9 mouse cellular contexts compared by ENCODE assay signal in the genomic region with DNA sequence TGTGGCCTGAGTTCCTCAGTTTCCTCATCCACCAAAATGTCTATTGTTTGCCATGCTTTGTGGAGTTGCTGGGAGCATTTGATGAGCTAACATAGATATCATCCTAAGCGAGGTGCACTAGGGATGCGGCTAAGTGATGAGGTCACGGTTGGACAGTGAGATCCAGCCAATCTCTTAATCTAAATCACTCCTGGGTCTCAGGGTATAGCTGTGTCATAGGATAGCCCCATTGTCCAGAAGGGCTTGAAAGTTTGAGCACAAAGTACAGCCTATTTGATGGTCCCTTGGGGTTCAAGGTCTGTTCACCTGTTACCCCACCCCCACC. TPM values are rescaled to one million over a fixed set of nuclear protein-coding genes. Genes with fewer than 3 reads are reported as not detected.
DNase-seq lines count a peak whose midpoint lies in the region; ATAC-seq and TF ChIP-seq lines count a peak whose summit lies in the region.
"Had no signal": no experiment of that assay in that cellular context is flagged by ENCODE, and none has a peak within 500 bp of the region (broad histone marks: within the 10 kb centered on the region; RNA-seq: fewer than 3 reads in every experiment).

No protein-coding gene starts in this region.

- 91% methylated on average over 3 of the region's 3 CpGs for WGBS in liver, adult 2 months
- WGBS in forebrain, embryonic 14.5 days = 66% methylated on average over 3 of the region's 3 CpGs
- WGBS in limb, embryonic 12.5 days = 78% methylated on average over 3 of the region's 3 CpGs
- WGBS in neural tube, embryonic 14.5 days = 79% methylated on average over 3 of the region's 3 CpGs

- no peak for TF ChIP-seq POLR2A in liver, adult 2 months (IDR thresholded peaks at IDR 0.05; ENCODE audit: extremely low read depth, insufficient read depth, low read length)

- H3K9ac ChIP-seq in liver, adult 2 months (ENCODE audit: low read depth, low read length) = no peak overlapping the region
- H3K9ac ChIP-seq in forebrain, embryonic 14.5 days (ENCODE audit: low read length) = no peak overlapping the region
- H3K9ac ChIP-seq in limb, embryonic 12.5 days (replicated peaks) = no peak overlapping the region
- H3K9ac ChIP-seq in neural tube, embryonic 14.5 days (replicated peaks; ENCODE audit: low read depth, low read length) = no peak overlapping the region

- no peaks in the 10 kb centered on the region for H3K27me3 ChIP-seq in liver, adult 2 months (ENCODE audit: control insufficient read depth, insufficient read depth, low read length)
- peaks cover 20% of the 10 kb centered on the region for H3K27me3 ChIP-seq in forebrain, embryonic 14.5 days (replicated peaks; ENCODE audit: control insufficient read depth, insufficient read depth, low read length)
- peaks cover 23% of the 10 kb centered on the region for H3K27me3 ChIP-seq in limb, embryonic 12.5 days
- 0 out of 2 replicates have a peak, but pooled peaks cover 4% of the 10 kb centered on the region for H3K27me3 ChIP-seq in neural tube, embryonic 14.5 days (ENCODE audit: control insufficient read depth, insufficient read depth, low read length)

- H3K4me1 ChIP-seq in liver, adult 2 months (ENCODE audit: control insufficient read depth, insufficient read depth, low read length) = peaks cover 46% of the 10 kb centered on the region
- peaks cover 42% of the 10 kb centered on the region for H3K4me1 ChIP-seq in forebrain, embryonic 14.5 days (ENCODE audit: control insufficient read depth, insufficient read depth, low read length)
- H3K4me1 ChIP-seq in limb, embryonic 12.5 days (replicated peaks) = peaks cover 72% of the 10 kb centered on the region
- peaks cover 53% of the 10 kb centered on the region for H3K4me1 ChIP-seq in neural tube, embryonic 14.5 days (ENCODE audit: control insufficient read depth, insufficient read depth, low read length)

- no peak for TF ChIP-seq CTCF in liver, adult 2 months (IDR thresholded peaks at IDR 0.05; ENCODE audit: low read depth, low read length)

- H3K9me3 ChIP-seq in forebrain, embryonic 14.5 days (replicated peaks; ENCODE audit: control insufficient read depth, low read length) = no peaks in the 10 kb centered on the region
- no peaks in the 10 kb centered on the region for H3K9me3 ChIP-seq in limb, embryonic 12.5 days
- no peaks in the 10 kb centered on the region for H3K9me3 ChIP-seq in neural tube, embryonic 14.5 days (ENCODE audit: control insufficient read depth, low read length)
- H3K9me3 ChIP-seq: G1E had no signal

- no peak for DNase-seq in liver, adult 2 months (ENCODE audit: extremely low read depth, low read depth, low spot score)
- no peak for DNase-seq in liver
- no peak for DNase-seq in forebrain, embryonic 14.5 days (ENCODE audit: low spot score)
- DNase-seq in testis, postnatal 10 days (ENCODE audit: low spot score) = no peak
- no peak for DNase-seq in frontal cortex, postnatal 25 days (ENCODE audit: low spot score in 2 of 2)
- no peak for DNase-seq in spleen, postnatal 10 days (ENCODE audit: low spot score in 2 of 2)

- ATAC-seq in forebrain, embryonic 14.5 days = no peak
- no peak for ATAC-seq in limb, embryonic 12.5 days (ENCODE audit: insufficient number of reproducible peaks, insufficient read depth, low FRiP score, low TSS enrichment, low read depth)
- no peak for ATAC-seq in neural tube, embryonic 14.5 days (ENCODE audit: low read depth)

- H3K27ac ChIP-seq in liver, adult 2 months (replicated peaks; ENCODE audit: insufficient read depth, low read depth, low read length) = peak overlapping the region; percentile 57
- peak overlapping the region; percentile 65; the same call in 1 of the 2 replicates for H3K27ac ChIP-seq in forebrain, embryonic 14.5 days (ENCODE audit: low read depth, low read length)
- H3K27ac ChIP-seq in limb, embryonic 12.5 days = peak overlapping the region; percentile 97
- H3K27ac ChIP-seq in neural tube, embryonic 14.5 days (ENCODE audit: low read depth, low read length) = peak overlapping the region; percentile 79

- H3K4me3 ChIP-seq in liver, adult 2 months (ENCODE audit: insufficient read depth, low read depth, low read length) = no peak overlapping the region
- no peak overlapping the region for H3K4me3 ChIP-seq in forebrain, embryonic 14.5 days (ENCODE audit: low read depth, low read length)
- H3K4me3 ChIP-seq in limb, embryonic 12.5 days (replicated peaks) = peak overlapping the region; percentile 65
- no peak overlapping the region for H3K4me3 ChIP-seq in neural tube, embryonic 14.5 days (ENCODE audit: low read depth, low read length)

- H3K79me2 ChIP-seq in liver, adult 2 months (ENCODE audit: control insufficient read depth, insufficient read depth, low read length) = peaks cover 7% of the 10 kb centered on the region; the same call in 1 of the 2 replicates

- H3K4me2 ChIP-seq in forebrain, embryonic 14.5 days (ENCODE audit: low read length) = peak overlapping the region; percentile 97
- H3K4me2 ChIP-seq in limb, embryonic 12.5 days = peak overlapping the region; percentile 95
- H3K4me2 ChIP-seq in neural tube, embryonic 14.5 days (ENCODE audit: low read depth, low read length) = peak overlapping the region; percentile 92; the same call in 1 of the 2 replicates

- H3K36me3 ChIP-seq in liver, adult 2 months (ENCODE audit: control insufficient read depth, insufficient read depth, low read length) = no peaks in the 10 kb centered on the region; the same call in 1 of the 2 replicates
- H3K36me3 ChIP-seq in forebrain, embryonic 14.5 days (ENCODE audit: control insufficient read depth, insufficient read depth, low read length) = no peaks in the 10 kb centered on the region
- H3K36me3 ChIP-seq in limb, embryonic 12.5 days = peaks cover 16% of the 10 kb centered on the region
- no peaks in the 10 kb centered on the region for H3K36me3 ChIP-seq in neural tube, embryonic 14.5 days (ENCODE audit: control insufficient read depth, insufficient read depth, low read length)

RNA-seq across cellular contexts. Expression of a gene that starts 0.5 kb away (rescaled TPM):
- 2.3 and 2.8 TPM in 2 replicates for total RNA-seq in liver, adult 2 months (2014; rRNA removed)
- polyA plus RNA-seq in liver, adult 2 months (2012; rRNA removed) = 7.4 and 7.8 TPM in 2 replicates
- 2.6 and 3.0 TPM in 2 replicates for polyA plus RNA-seq in forebrain, embryonic 14.5 days (2014; fragmentation: Nextera tagmentation; extraction: Ambion mirVana)
- polyA plus RNA-seq in limb, embryonic 12.5 days (2016; fragmentation: Nextera tagmentation; extraction: Ambion mirVana) = 19.5 and 19.8 TPM in 2 replicates
- 5.0 and 5.3 TPM in 2 replicates for polyA plus RNA-seq in neural tube, embryonic 14.5 days (2014; fragmentation: Nextera tagmentation; extraction: Ambion mirVana)

RNA-seq across cellular contexts. Expression of a gene that starts 4.5 kb away (rescaled TPM):
- total RNA-seq in liver, adult 2 months (2014; rRNA removed) = 13.3 and 22.2 TPM in 2 replicates
- 23.6 and 31.5 TPM in 2 replicates for polyA plus RNA-seq in liver, adult 2 months (2012; rRNA removed)
- polyA plus RNA-seq in forebrain, embryonic 14.5 days (2014; fragmentation: Nextera tagmentation; extraction: Ambion mirVana) = 10.5 and 15.0 TPM in 2 replicates
- polyA plus RNA-seq in limb, embryonic 12.5 days (2016; fragmentation: Nextera tagmentation; extraction: Ambion mirVana) = 6.7 and 9.9 TPM in 2 replicates
- polyA plus RNA-seq in neural tube, embryonic 14.5 days (2014; fragmentation: Nextera tagmentation; extraction: Ambion mirVana) = 29.2 and 34.7 TPM in 2 replicates

RNA-seq across cellular contexts. Expression of a gene that starts 10.8 kb away (rescaled TPM):
- total RNA-seq in liver, adult 2 months (2014; rRNA removed) = 44.1 and 53.2 TPM in 2 replicates
- polyA plus RNA-seq in liver, adult 2 months (2012; rRNA removed) = 61.4 and 78.0 TPM in 2 replicates
- 11.0 and 12.5 TPM in 2 replicates for polyA plus RNA-seq in forebrain, embryonic 14.5 days (2014; fragmentation: Nextera tagmentation; extraction: Ambion mirVana)
- 18.3 and 20.2 TPM in 2 replicates for polyA plus RNA-seq in limb, embryonic 12.5 days (2016; fragmentation: Nextera tagmentation; extraction: Ambion mirVana)
- polyA plus RNA-seq in neural tube, embryonic 14.5 days (2014; fragmentation: Nextera tagmentation; extraction: Ambion mirVana) = 10.0 and 11.2 TPM in 2 replicates

RNA-seq across cellular contexts. Expression of a gene that starts 40.4 kb away (rescaled TPM):
- total RNA-seq in liver, adult 2 months (2014; rRNA removed) = 40.0 and 68.4 TPM in 2 replicates
- polyA plus RNA-seq in liver, adult 2 months (2012; rRNA removed) = 625 and 644 TPM in 2 replicates
- polyA plus RNA-seq in forebrain, embryonic 14.5 days (2014; fragmentation: Nextera tagmentation; extraction: Ambion mirVana) = 1,021 and 1,033 TPM in 2 replicates
- 392 and 404 TPM in 2 replicates for polyA plus RNA-seq in limb, embryonic 12.5 days (2016; fragmentation: Nextera tagmentation; extraction: Ambion mirVana)
- 1,444 and 1,794 TPM in 2 replicates for polyA plus RNA-seq in neural tube, embryonic 14.5 days (2014; fragmentation: Nextera tagmentation; extraction: Ambion mirVana)

RNA-seq across cellular contexts. Expression of a gene that starts 41.4 kb away (rescaled TPM):
- 3.0 and 3.5 TPM in 2 replicates for total RNA-seq in liver, adult 2 months (2014; rRNA removed)
- 5.5 and 6.5 TPM in 2 replicates for polyA plus RNA-seq in liver, adult 2 months (2012; rRNA removed)
- polyA plus RNA-seq in forebrain, embryonic 14.5 days (2014; fragmentation: Nextera tagmentation; extraction: Ambion mirVana) = 31.8 and 34.3 TPM in 2 replicates
- 90.7 and 92.7 TPM in 2 replicates for polyA plus RNA-seq in limb, embryonic 12.5 days (2016; fragmentation: Nextera tagmentation; extraction: Ambion mirVana)
- polyA plus RNA-seq in neural tube, embryonic 14.5 days (2014; fragmentation: Nextera tagmentation; extraction: Ambion mirVana) = 7.0 and 11.1 TPM in 2 replicates
